ENCODE assay signal across 19 mouse cellular contexts in genomic region chr14:80195041-80195440, GRCm38 (mm10).
A peak's percentile ranks its signal among the peaks of the same experiment; 100 is the strongest.
DNase-seq lines count a peak whose midpoint lies in the region; ATAC-seq and TF ChIP-seq lines count a peak whose summit lies in the region.
"Had no signal": no experiment of that assay in that cellular context is flagged by ENCODE, and none has a peak within 500 bp of the region (broad histone marks: within the 10 kb centered on the region; RNA-seq: fewer than 3 reads in every experiment).

No protein-coding gene starts in this region.

- no peak for ATAC-seq in kidney, embryonic 16.5 days (ENCODE audit: low FRiP score, low TSS enrichment)
- ATAC-seq in intestine, embryonic 16.5 days, result peak; percentile 67; the same call in 1 of the 2 replicates
- ATAC-seq: forebrain, embryonic 16.5 days had no signal

- WGBS in kidney, adult 2 months, result 16% methylated on average over 2 of the region's 2 CpGs
- WGBS in kidney, embryonic 16.5 days, result 11% methylated on average over 2 of the region's 2 CpGs
- 18% methylated on average over 2 of the region's 2 CpGs for WGBS in intestine, embryonic 16.5 days
- WGBS in limb, embryonic 10.5 days, result 31% methylated on average over 2 of the region's 2 CpGs

- H3K9ac ChIP-seq in kidney, embryonic 16.5 days (replicated peaks; ENCODE audit: low read length), result no peak overlapping the region
- no peak overlapping the region for H3K9ac ChIP-seq in intestine, embryonic 16.5 days (ENCODE audit: low read depth, low read length)
- H3K9ac ChIP-seq: embryonic facial prominence, embryonic 13.5 days; forebrain, embryonic 12.5 days; heart, embryonic 12.5 days; hindbrain, embryonic 13.5 days had no signal

- H3K36me3 ChIP-seq in kidney, adult 2 months (ENCODE audit: control insufficient read depth, insufficient read depth, low read length), result no peaks in the 10 kb centered on the region
- no peaks in the 10 kb centered on the region for H3K36me3 ChIP-seq in kidney, embryonic 16.5 days (ENCODE audit: insufficient read depth, low read length)
- no peaks in the 10 kb centered on the region for H3K36me3 ChIP-seq in intestine, embryonic 16.5 days (ENCODE audit: control insufficient read depth, insufficient read depth, low read length)
- no peaks in the 10 kb centered on the region for H3K36me3 ChIP-seq in limb, embryonic 10.5 days
- H3K36me3 ChIP-seq: embryonic facial prominence, embryonic 13.5 days; forebrain, embryonic 12.5 days; heart, embryonic 12.5 days; hindbrain, embryonic 13.5 days had no signal

- H3K27me3 ChIP-seq in kidney, adult 2 months (replicated peaks; ENCODE audit: control insufficient read depth, insufficient read depth, low read length), result no peaks in the 10 kb centered on the region
- H3K27me3 ChIP-seq in kidney, embryonic 16.5 days (ENCODE audit: insufficient read depth, low read length), result no peaks in the 10 kb centered on the region
- H3K27me3 ChIP-seq in intestine, embryonic 16.5 days (replicated peaks; ENCODE audit: control insufficient read depth, insufficient read depth, low read length), result no peaks in the 10 kb centered on the region
- H3K27me3 ChIP-seq in limb, embryonic 10.5 days (ENCODE audit: low read depth, poor library complexity, severe bottlenecking), result no peaks in the 10 kb centered on the region
- H3K27me3 ChIP-seq: embryonic facial prominence, embryonic 13.5 days; forebrain, embryonic 12.5 days; heart, embryonic 12.5 days; hindbrain, embryonic 13.5 days had no signal

- no peak for TF ChIP-seq POLR2A in kidney, adult 2 months (IDR thresholded peaks at IDR 0.05; ENCODE audit: low read depth, low read length)

- no peak overlapping the region for H3K4me2 ChIP-seq in kidney, embryonic 16.5 days (replicated peaks; ENCODE audit: low read depth, low read length)
- no peak overlapping the region for H3K4me2 ChIP-seq in intestine, embryonic 16.5 days (ENCODE audit: low read depth, low read length)
- H3K4me2 ChIP-seq: embryonic facial prominence, embryonic 13.5 days; forebrain, embryonic 12.5 days; heart, embryonic 12.5 days; hindbrain, embryonic 13.5 days had no signal

- H3K27ac ChIP-seq in kidney, adult 2 months (ENCODE audit: insufficient read depth, low read depth, low read length), result peak overlapping the region; percentile 86
- no peak overlapping the region for H3K27ac ChIP-seq in kidney, embryonic 16.5 days (ENCODE audit: low read length)
- no peak overlapping the region for H3K27ac ChIP-seq in intestine, embryonic 16.5 days (ENCODE audit: low read length)
- H3K27ac ChIP-seq in limb, embryonic 10.5 days, result peak overlapping the region; percentile 23; the same call in 1 of the 2 replicates
- H3K27ac ChIP-seq: embryonic facial prominence, embryonic 13.5 days; forebrain, embryonic 12.5 days; heart, adult 2 months; hindbrain, embryonic 13.5 days had no signal

- H3K4me1 ChIP-seq in kidney, adult 2 months (ENCODE audit: control insufficient read depth, insufficient read depth, low read length), result no peaks in the 10 kb centered on the region; the same call in 1 of the 2 replicates
- H3K4me1 ChIP-seq in kidney, embryonic 16.5 days (ENCODE audit: insufficient read depth, low read length), result no peaks in the 10 kb centered on the region
- no peaks in the 10 kb centered on the region for H3K4me1 ChIP-seq in intestine, embryonic 16.5 days (ENCODE audit: control insufficient read depth, insufficient read depth, low read length)
- H3K4me1 ChIP-seq in limb, embryonic 10.5 days, result peaks cover 16% of the 10 kb centered on the region
- H3K4me1 ChIP-seq: embryonic facial prominence, embryonic 13.5 days; heart, embryonic 12.5 days; hindbrain, embryonic 13.5 days had no signal

- peak; percentile 82 for DNase-seq in kidney, adult 2 months
- DNase-seq in forelimb bud, embryonic 11.5 days (ENCODE audit: low read depth, low spot score), result peak; percentile 19
- DNase-seq in limb, embryonic 10.5 days (ENCODE audit: low spot score), result no peak
- no peak for DNase-seq in urinary bladder, postnatal 36 days (ENCODE audit: low spot score in 2 of 2)
- DNase-seq: adrenal gland, adult 2 months; adrenal gland, postnatal 25 days; cerebellum, adult 18-20 months; cerebellum, adult 9-11 months; cerebellum, postnatal 36 days; gastrocnemius, postnatal 14 days; heart, adult 2 months; heart, postnatal 36 days had no signal

- no peak for TF ChIP-seq CTCF in kidney, adult 2 months (conservative IDR thresholded peaks at IDR 0.05; ENCODE audit: insufficient read depth, insufficient read length, low read depth, low read length)

- no peak overlapping the region for H3K4me3 ChIP-seq in kidney, adult 2 months (ENCODE audit: insufficient read depth, low read depth, low read length)
- H3K4me3 ChIP-seq in kidney, embryonic 16.5 days (ENCODE audit: low read length), result no peak overlapping the region
- no peak overlapping the region for H3K4me3 ChIP-seq in intestine, embryonic 16.5 days (ENCODE audit: low read length)
- H3K4me3 ChIP-seq in limb, embryonic 10.5 days, result no peak overlapping the region
- H3K4me3 ChIP-seq: embryonic facial prominence, embryonic 13.5 days; forebrain, embryonic 12.5 days; heart, adult 2 months; heart, embryonic 12.5 days; hindbrain, embryonic 13.5 days had no signal

- H3K9me3 ChIP-seq in kidney, embryonic 16.5 days (ENCODE audit: low read length), result no peaks in the 10 kb centered on the region
- H3K9me3 ChIP-seq in intestine, embryonic 16.5 days (ENCODE audit: control insufficient read depth, low read length), result no peaks in the 10 kb centered on the region
- H3K9me3 ChIP-seq in limb, embryonic 10.5 days (replicated peaks), result no peaks in the 10 kb centered on the region
- H3K9me3 ChIP-seq: embryonic facial prominence, embryonic 13.5 days; forebrain, embryonic 12.5 days; heart, embryonic 12.5 days; hindbrain, embryonic 13.5 days had no signal

Comparison
In these comparisons a context has a peak if more than half of its experiments do, and no peak if none do; other contexts are left out.
1. H3K27ac ChIP-seq: peak in kidney, adult 2 months (single experiment) and limb, embryonic 10.5 days (single experiment); none in kidney, embryonic 16.5 days (single experiment) and intestine, embryonic 16.5 days (single experiment).
2. DNase-seq: peak in kidney, adult 2 months (single experiment) and forelimb bud, embryonic 11.5 days (single experiment); none in limb, embryonic 10.5 days (single experiment) and urinary bladder, postnatal 36 days (0 of 2).